27 mouse cellular contexts compared by ENCODE assay signal in the genomic region with DNA sequence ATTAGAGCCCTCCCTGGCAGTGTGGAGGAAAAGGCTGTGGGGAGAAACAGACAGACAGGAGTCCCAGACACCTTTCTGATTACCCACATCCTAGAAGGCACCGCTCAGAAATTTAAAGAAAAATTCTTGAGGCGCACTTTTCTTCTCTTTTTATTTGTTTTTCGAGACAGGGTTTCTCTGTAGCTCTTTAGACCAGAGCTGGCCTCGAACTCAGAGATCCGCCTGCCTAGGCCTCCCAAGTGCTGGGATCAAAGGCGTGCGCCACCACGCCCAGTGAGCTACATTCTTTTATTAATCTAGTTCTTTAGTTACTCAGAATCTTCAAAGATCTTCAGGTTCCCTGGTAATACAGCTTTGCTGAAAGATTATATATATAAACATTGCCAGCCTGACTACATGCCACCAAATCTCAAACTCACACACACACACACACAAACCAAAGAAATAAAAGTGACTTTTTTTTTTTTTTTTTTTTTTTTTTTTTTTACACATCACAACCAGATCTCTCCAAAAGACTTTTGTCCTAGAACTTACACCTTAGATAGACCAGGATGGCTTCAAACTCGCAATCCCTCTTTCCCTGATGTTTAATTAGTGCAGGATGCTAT. TPM values are rescaled to one million over a fixed set of nuclear protein-coding genes. Genes with fewer than 3 reads are reported as not detected.
A peak's percentile ranks its signal among the peaks of the same experiment; 100 is the strongest.
DNase-seq lines count a peak whose midpoint lies in the region; ATAC-seq and TF ChIP-seq lines count a peak whose summit lies in the region.
"Had no signal": no experiment of that assay in that cellular context is flagged by ENCODE, and none has a peak within 500 bp of the region (broad histone marks: within the 10 kb centered on the region; RNA-seq: fewer than 3 reads in every experiment).

No protein-coding gene starts in this region.

- WGBS in heart, embryonic 11.5 days (ENCODE audit: insufficient replicate concordance): 37% methylated on average over 9 of the region's 9 CpGs
- WGBS in liver, embryonic 14.5 days (ENCODE audit: insufficient replicate concordance): 26% methylated on average over 9 of the region's 9 CpGs

- DNase-seq in heart, postnatal 10 days: no peak
- peak; percentile 86 for DNase-seq in ES-CJ7 (ENCODE audit: low read depth, low spot score)
- peak; percentile 48 for DNase-seq in embryo, embryonic 11 days
- DNase-seq in liver, embryonic 14.5 days (ENCODE audit: low read depth in 3 of 3, low spot score in 3 of 3): no peak
- no peak for DNase-seq in urinary bladder, postnatal 4 days (ENCODE audit: low spot score in 2 of 2)
- DNase-seq: adrenal gland, postnatal 10 days; cerebellum, adult 11 months; cerebellum, postnatal 36 days; kidney, postnatal 4 days; right cerebral cortex, postnatal 25 days; thymus, postnatal 14 days had no signal

- H3K4me3 ChIP-seq in heart, embryonic 11.5 days (ENCODE audit: low read depth, low read length): no peak overlapping the region
- no peak overlapping the region for H3K4me3 ChIP-seq in liver, embryonic 14.5 days (ENCODE audit: insufficient read depth in 1 of 2, low read depth in 2 of 2, low read length in 2 of 2)
- H3K4me3 ChIP-seq: embryonic facial prominence, embryonic 15.5 days; forebrain, embryonic 12.5 days; heart, embryonic 15.5 days; hindbrain, embryonic 13.5 days; limb, embryonic 15.5 days; neural tube, embryonic 12.5 days had no signal

- intact Hi-C loops in heart, postnatal 10 days (cut with DNase I): no loop called here

- peak overlapping the region; percentile 8; the same call in 1 of the 2 replicates for H3K4me2 ChIP-seq in heart, embryonic 11.5 days
- peak overlapping the region; percentile 41 for H3K4me2 ChIP-seq in liver, embryonic 14.5 days (ENCODE audit: low read depth)
- H3K4me2 ChIP-seq: embryonic facial prominence, embryonic 15.5 days; forebrain, embryonic 12.5 days; heart, embryonic 15.5 days; hindbrain, embryonic 13.5 days; limb, embryonic 15.5 days; neural tube, embryonic 12.5 days had no signal

- H3K36me3 ChIP-seq in heart, embryonic 11.5 days (ENCODE audit: control insufficient read depth, insufficient read depth, low read length): no peaks in the 10 kb centered on the region
- H3K36me3 ChIP-seq in liver, embryonic 14.5 days (replicated peaks; ENCODE audit: control insufficient read depth, insufficient read depth, low read depth): no peaks in the 10 kb centered on the region
- H3K36me3 ChIP-seq: embryonic facial prominence, embryonic 15.5 days; forebrain, embryonic 12.5 days; heart, embryonic 15.5 days; hindbrain, embryonic 13.5 days; limb, embryonic 15.5 days; neural tube, embryonic 12.5 days had no signal

- no peak for TF ChIP-seq EP300 in liver, embryonic 14.5 days (IDR thresholded peaks at IDR 0.05; ENCODE audit: low read depth)

- no peak overlapping the region for H3K27ac ChIP-seq in heart, embryonic 11.5 days (ENCODE audit: low read depth, low read length)
- H3K27ac ChIP-seq in liver, embryonic 14.5 days: no peak overlapping the region
- H3K27ac ChIP-seq: embryonic facial prominence, embryonic 15.5 days; forebrain, embryonic 12.5 days; heart, embryonic 15.5 days; hindbrain, embryonic 13.5 days; limb, embryonic 15.5 days; neural tube, embryonic 12.5 days; stomach, postnatal 0 days had no signal

- no peaks in the 10 kb centered on the region for H3K27me3 ChIP-seq in heart, embryonic 11.5 days (ENCODE audit: control insufficient read depth, insufficient read depth, low read length)
- H3K27me3 ChIP-seq in liver, embryonic 14.5 days (ENCODE audit: control insufficient read depth, insufficient read depth, low read length): peaks cover 4% of the 10 kb centered on the region
- H3K27me3 ChIP-seq: embryonic facial prominence, embryonic 15.5 days; forebrain, embryonic 12.5 days; limb, embryonic 15.5 days had no signal

- no peak for ATAC-seq in heart, embryonic 11.5 days (replicated peaks; ENCODE audit: insufficient number of reproducible peaks, low FRiP score, low TSS enrichment)
- ATAC-seq in liver, embryonic 14.5 days (ENCODE audit: insufficient read depth): no peak
- no peak for ATAC-seq in CD4-positive, CD25-positive, alpha-beta regulatory T cell, adult 4 months

- no peak for TF ChIP-seq CTCF in liver, embryonic 14.5 days (IDR thresholded peaks at IDR 0.05; ENCODE audit: low read depth)

- no peak overlapping the region for H3K9ac ChIP-seq in heart, embryonic 11.5 days (ENCODE audit: low read depth, low read length)
- no peak overlapping the region for H3K9ac ChIP-seq in liver, embryonic 14.5 days (replicated peaks)
- H3K9ac ChIP-seq: embryonic facial prominence, embryonic 15.5 days; forebrain, embryonic 12.5 days; heart, embryonic 15.5 days; hindbrain, embryonic 13.5 days; limb, embryonic 15.5 days; neural tube, embryonic 12.5 days had no signal

- no peaks in the 10 kb centered on the region for H3K9me3 ChIP-seq in heart, embryonic 11.5 days (replicated peaks; ENCODE audit: control insufficient read depth, low read length)
- no peaks in the 10 kb centered on the region for H3K9me3 ChIP-seq in liver, embryonic 14.5 days (ENCODE audit: control insufficient read depth, low read length)
- H3K9me3 ChIP-seq: embryonic facial prominence, embryonic 15.5 days; forebrain, embryonic 12.5 days; heart, embryonic 15.5 days; hindbrain, embryonic 13.5 days; limb, embryonic 15.5 days; neural tube, embryonic 12.5 days had no signal

- H3K4me1 ChIP-seq in heart, embryonic 11.5 days (ENCODE audit: control insufficient read depth, insufficient read depth, low read length): no peaks in the 10 kb centered on the region
- peaks cover 0 to 7% of the 10 kb centered on the region in 2 experiments; a peak in 2 of 4 replicates for H3K4me1 ChIP-seq in liver, embryonic 14.5 days (replicated peaks; ENCODE audit: control insufficient read depth in 2 of 2, insufficient read depth in 2 of 2, low read length in 1 of 2)
- H3K4me1 ChIP-seq: forebrain, embryonic 12.5 days; heart, embryonic 15.5 days; limb, embryonic 15.5 days; neural tube, embryonic 12.5 days had no signal

RNA-seq across cellular contexts. Expression of gene Gpx5, which starts 42.4 kb away (rescaled TPM):
- polyA plus RNA-seq in heart, embryonic 11.5 days (2014; fragmentation: Nextera tagmentation; extraction: Ambion mirVana): not detected in 2 replicates
- total RNA-seq in heart, postnatal 10 days (2021): not detected
- polyA plus RNA-seq in liver, embryonic 14.5 days (2012; rRNA removed): not detected in 2 replicates
- not detected in 2 replicates for polyA plus RNA-seq in liver, embryonic 14.5 days (2014; fragmentation: Nextera tagmentation; extraction: Ambion mirVana)
- not detected for polyA plus RNA-seq in CD4-positive, CD25-positive, alpha-beta regulatory T cell, adult 4 months (2017; shearing (Covaris generic))
- total RNA-seq: adrenal gland, postnatal 10 days; granulocyte monocyte progenitor cell, adult 5-6 weeks; layer of hippocampus, postnatal 10 days; left cerebral cortex, postnatal 10 days; megakaryocyte-erythroid progenitor cell, adult 5-6 weeks had no signal
- polyA plus RNA-seq: embryonic facial prominence, embryonic 15.5 days; forebrain, embryonic 12.5 days; heart, embryonic 15.5 days; hindbrain, embryonic 13.5 days; intestine, embryonic 14.5 days; kidney, embryonic 14.5 days; limb, embryonic 15.5 days; lung, embryonic 16.5 days; neural tube, embryonic 12.5 days; stomach, postnatal 0 days had no signal

Comparison
In these comparisons a context has a peak if more than half of its experiments do, and no peak if none do; other contexts are left out.
1. DNase-seq: peak in ES-CJ7 (single experiment) and embryo, embryonic 11 days (single experiment); none in heart, postnatal 10 days (0 of 2), liver, embryonic 14.5 days (0 of 3) and urinary bladder, postnatal 4 days (0 of 2).